Mouse (Mus musculus) lung, postnatal 4 days (tissue): ENCODE results near the gene Hoxb4.

Experiments
- DNase-seq, 2 experiments: peaks; one replicate each; pipeline ENCODE4 v3.0.0; 2021

Gene Hoxb4

GRCm38 (mm10) chr11:96317608-96318367 lies at the start of gene Hoxb4:
Hoxb4 (plus strand) TSS chr11:96318267.
- no peak for DNase-seq

- DNase-seq = peak in 1 of 2 experiments; percentile 50
Observed at GRCm38 (mm10) chr11:96269869-96270268, 48.2 kb upstream of the Hoxb4 start.

GRCm38 (mm10) chr11:96270996-96271540 lies 47.0 kb upstream of the Hoxb4 start, which contains the start of gene Hoxb9:
Hoxb9 (plus strand) TSS chr11:96271457.
- no peak for DNase-seq

GRCm38 (mm10) chr11:96271541-96272011 lies 46.5 kb upstream of the Hoxb4 start:
- peak in 1 of 2 experiments; percentile 41 for DNase-seq

- no peak for DNase-seq
Observed at GRCm38 (mm10) chr11:96272024-96272921, 45.8 kb upstream of the Hoxb4 start.

- no peak for DNase-seq
Observed at GRCm38 (mm10) chr11:96274428-96274827, 43.6 kb upstream of the Hoxb4 start.

GRCm38 (mm10) chr11:96275896-96276295 lies 42.2 kb upstream of the Hoxb4 start:
- no peak for DNase-seq

GRCm38 (mm10) chr11:96277151-96278044 lies 40.7 kb upstream of the Hoxb4 start:
- DNase-seq = no peak

GRCm38 (mm10) chr11:96278324-96278723 lies 39.7 kb upstream of the Hoxb4 start:
- DNase-seq = no peak

- peak; percentile 85 to 89 for DNase-seq
Observed at GRCm38 (mm10) chr11:96278773-96279172, 39.3 kb upstream of the Hoxb4 start.

GRCm38 (mm10) chr11:96279421-96280233 lies 38.4 kb upstream of the Hoxb4 start:
- no peak for DNase-seq

- DNase-seq = no peak
Observed at GRCm38 (mm10) chr11:96280399-96281378, 37.4 kb upstream of the Hoxb4 start.

- DNase-seq = no peak
Observed at GRCm38 (mm10) chr11:96281396-96281795, 36.7 kb upstream of the Hoxb4 start.

- no peak for DNase-seq
Observed at GRCm38 (mm10) chr11:96281855-96282570, 36.1 kb upstream of the Hoxb4 start, which contains the start of gene Hoxb8. Hoxb8 (plus strand) TSS chr11:96281905.

- no peak for DNase-seq
Observed at GRCm38 (mm10) chr11:96282795-96283430, 35.2 kb upstream of the Hoxb4 start.

- peak; percentile 64 to 82 for DNase-seq
Observed at GRCm38 (mm10) chr11:96284041-96284749, 33.9 kb upstream of the Hoxb4 start.

- DNase-seq = peak in 1 of 2 experiments; percentile 49
Observed at GRCm38 (mm10) chr11:96284774-96285734, 33.0 kb upstream of the Hoxb4 start.
